Mouse (Mus musculus): ENCODE data around the gene Entpd6. TPM values are rescaled to one million over a fixed set of nuclear protein-coding genes. Genes with fewer than 3 reads are reported as not detected.

The Entpd6 gene
- polyA plus RNA-seq, 1 experiment: 56.2 TPM

- DNase-seq (ENCODE audit: low read depth): no peak
Measured at GRCm38 (mm10) chr2:150787234-150787771, 38.5 kb downstream of the Entpd6 start.

- no peak for DNase-seq (ENCODE audit: low read depth)
Measured at GRCm38 (mm10) chr2:150788768-150789550, 40.1 kb downstream of the Entpd6 start.

- no peak for DNase-seq (ENCODE audit: low read depth)
Measured at GRCm38 (mm10) chr2:150793320-150793719, 44.5 kb downstream of the Entpd6 start.

- DNase-seq (ENCODE audit: low read depth): no peak
Measured at GRCm38 (mm10) chr2:150798084-150798483, 49.2 kb downstream of the Entpd6 start.

GRCm38 (mm10) chr2:150800616-150801015 is 51.8 kb downstream of the Entpd6 start:
- DNase-seq (ENCODE audit: low read depth): peak; percentile 76

GRCm38 (mm10) chr2:150803035-150803434 is 54.2 kb downstream of the Entpd6 start:
- no peak for DNase-seq (ENCODE audit: low read depth)

- DNase-seq (ENCODE audit: low read depth): no peak
Measured at GRCm38 (mm10) chr2:150808381-150808780, 59.5 kb downstream of the Entpd6 start.

GRCm38 (mm10) chr2:150808812-150809211 is 60.0 kb downstream of the Entpd6 start:
- DNase-seq (ENCODE audit: low read depth): no peak

GRCm38 (mm10) chr2:150810603-150811002 is 61.8 kb downstream of the Entpd6 start:
- DNase-seq (ENCODE audit: low read depth): no peak

GRCm38 (mm10) chr2:150812816-150813215 is 64.0 kb downstream of the Entpd6 start:
- DNase-seq (ENCODE audit: low read depth): peak; percentile 99

GRCm38 (mm10) chr2:150816676-150817402 is 68.0 kb downstream of the Entpd6 start:
- DNase-seq (ENCODE audit: low read depth): peak; percentile 75

- peak; percentile 84 for DNase-seq (ENCODE audit: low read depth)
Measured at GRCm38 (mm10) chr2:150818742-150819141, 69.9 kb downstream of the Entpd6 start.

- DNase-seq (ENCODE audit: low read depth): no peak
Measured at GRCm38 (mm10) chr2:150820720-150821119, 71.9 kb downstream of the Entpd6 start.

Other genes with a start within 250 kb of the Entpd6 start
- 0.47 TPM in 2 replicates for gene Cst7, start 178.6 kb upstream of the Entpd6 start, polyA plus RNA-seq (2012; rRNA removed)
- gene Apmap, start 140.5 kb upstream of the Entpd6 start, polyA plus RNA-seq (2012; rRNA removed): 132 and 182 TPM in 2 replicates
- 33.4 and 42.7 TPM in 2 replicates for gene Acss1, start 80.5 kb upstream of the Entpd6 start, polyA plus RNA-seq (2012; rRNA removed)
- gene Vsx1, start 59.7 kb upstream of the Entpd6 start, polyA plus RNA-seq (2012; rRNA removed): not detected in 2 replicates
- 110 and 124 TPM in 2 replicates for gene Pygb, start 37.7 kb downstream of the Entpd6 start, polyA plus RNA-seq (2012; rRNA removed)
- gene Abhd12, start 155.7 kb downstream of the Entpd6 start, polyA plus RNA-seq (2012; rRNA removed): 216 and 225 TPM in 2 replicates
- gene Gins1, start 156.4 kb downstream of the Entpd6 start, polyA plus RNA-seq (2012; rRNA removed): 1.2 and 1.7 TPM in 2 replicates